Mouse (Mus musculus) adrenal gland, adult 2 months (tissue): Measurements from ENCODE around the gene Rbp1. TPM values are rescaled to one million over a fixed set of nuclear protein-coding genes. Genes with fewer than 3 reads are reported as not detected.
A peak's percentile ranks its signal among the peaks of the same experiment; 100 is the strongest.

Experiments used
- DNase-seq: peaks from one replicate; pipeline ENCODE4 v3.0.0; 2021
- long read RNA-seq: library from polyadenylated mRNA; stranded (forward); transcript quantifications from one replicate; pipeline ENCODE4 v2.0.0, GENCODE M21; 2021
- polyA plus RNA-seq: library from polyadenylated mRNA; depleted of rRNA; stranded (reverse); fragments of >200 nt; gene quantifications from 2 replicates; pipeline ENCODE4 v1.2.3, GENCODE M21; 2012; rRNA removed
- total RNA-seq, 2 experiments: library from RNA; stranded (reverse); gene quantifications; 2 replicates each; pipeline ENCODE4 v1.2.3; 2021

Rbp1 gene
- 1 to 10 TPM; 5.7 to 7.8 TPM for total RNA-seq
- polyA plus RNA-seq: 3.3 and 3.7 TPM in 2 replicates
- long read RNA-seq, transcript Rbp1-201 (4 exons, 2,652 nt): major isoform, 9 of 12 reads
- long read RNA-seq, partial matches to known transcripts: 3 of 12 reads
- long read RNA-seq, other reads (novel, unspliced or antisense): 0 of 12 reads

GRCm38 (mm10) chr9:98422656-98423055 lies at the start of gene Rbp1:
Gene Rbp1 (plus strand): TSS chr9:98422961.
- no peak for DNase-seq

GRCm38 (mm10) chr9:98373358-98373757 lies 49.4 kb upstream of the Rbp1 start:
- no peak for DNase-seq

GRCm38 (mm10) chr9:98374897-98375296 lies 47.9 kb upstream of the Rbp1 start:
- DNase-seq: no peak

- DNase-seq: no peak
Measured at GRCm38 (mm10) chr9:98375329-98376170, 47.2 kb upstream of the Rbp1 start.

GRCm38 (mm10) chr9:98379736-98380135 lies 43.0 kb upstream of the Rbp1 start:
- no peak for DNase-seq

- no peak for DNase-seq
Measured at GRCm38 (mm10) chr9:98380593-98380992, 42.2 kb upstream of the Rbp1 start.

- DNase-seq: no peak
Measured at GRCm38 (mm10) chr9:98387741-98388632, 34.8 kb upstream of the Rbp1 start.

GRCm38 (mm10) chr9:98388633-98388965 lies 34.2 kb upstream of the Rbp1 start:
- DNase-seq: no peak

- no peak for DNase-seq
Measured at GRCm38 (mm10) chr9:98393496-98393895, 29.3 kb upstream of the Rbp1 start.

GRCm38 (mm10) chr9:98397211-98397610 lies 25.6 kb upstream of the Rbp1 start:
- no peak for DNase-seq

GRCm38 (mm10) chr9:98397866-98398265 lies 24.9 kb upstream of the Rbp1 start:
- DNase-seq: no peak

- no peak for DNase-seq
Measured at GRCm38 (mm10) chr9:98400185-98400894, 22.4 kb upstream of the Rbp1 start.

GRCm38 (mm10) chr9:98401611-98402010 lies 21.1 kb upstream of the Rbp1 start:
- no peak for DNase-seq

- no peak for DNase-seq
Measured at GRCm38 (mm10) chr9:98407771-98408170, 15.0 kb upstream of the Rbp1 start.

GRCm38 (mm10) chr9:98409137-98409536 lies 13.6 kb upstream of the Rbp1 start:
- peak; percentile 75 for DNase-seq

- no peak for DNase-seq
Measured at GRCm38 (mm10) chr9:98415427-98415826, 7.3 kb upstream of the Rbp1 start.

GRCm38 (mm10) chr9:98417919-98418318 lies 4.8 kb upstream of the Rbp1 start:
- DNase-seq: no peak

- no peak for DNase-seq
Measured at GRCm38 (mm10) chr9:98418346-98418745, 4.4 kb upstream of the Rbp1 start.

- DNase-seq: no peak
Measured at GRCm38 (mm10) chr9:98420666-98421065, 2.1 kb upstream of the Rbp1 start.

GRCm38 (mm10) chr9:98421903-98422302 lies 858 bp upstream of the Rbp1 start:
- no peak for DNase-seq

- DNase-seq: no peak
Measured at GRCm38 (mm10) chr9:98423691-98424090, 930 bp downstream of the Rbp1 start.

- no peak for DNase-seq
Measured at GRCm38 (mm10) chr9:98424291-98424690, 1.5 kb downstream of the Rbp1 start.
